Comparison of ENCODE assay signal across 25 mouse cellular contexts in the genomic region with DNA sequence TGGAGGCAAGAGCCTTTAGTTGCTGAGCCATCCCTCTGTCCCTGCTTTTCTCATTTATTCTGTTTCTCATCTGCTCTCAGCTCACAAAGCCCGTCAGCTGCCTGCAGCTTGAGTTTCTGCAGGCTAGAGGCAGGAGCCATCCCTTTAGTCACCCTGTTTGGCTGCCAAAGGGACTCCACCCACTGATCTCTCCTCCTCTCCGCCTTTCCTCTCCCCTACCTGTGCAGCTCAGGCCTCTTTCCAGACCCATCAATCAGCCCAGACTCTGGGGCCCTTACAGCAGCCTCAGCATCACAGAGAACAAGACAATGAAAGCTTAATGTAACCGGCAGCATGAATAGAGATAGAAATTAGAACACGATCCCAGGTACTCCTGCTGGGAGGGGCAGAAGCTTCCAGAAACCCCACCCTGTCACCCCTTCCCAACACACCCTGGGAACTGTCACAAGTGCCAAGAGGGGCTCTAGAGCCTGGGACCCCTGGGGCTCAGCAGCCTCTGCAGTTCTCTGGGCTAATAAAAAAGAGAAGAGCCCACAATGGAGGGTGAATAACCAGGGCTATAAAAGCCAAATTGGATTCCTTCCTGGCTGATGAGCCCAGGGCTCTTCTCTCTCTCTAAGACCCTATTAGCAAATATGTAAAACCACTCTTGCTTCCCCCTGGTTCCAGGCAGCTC. TPM values are rescaled to one million over a fixed set of nuclear protein-coding genes. Genes with fewer than 3 reads are reported as not detected.
DNase-seq lines count a peak whose midpoint lies in the region; ATAC-seq and TF ChIP-seq lines count a peak whose summit lies in the region.
"Had no signal": no experiment of that assay in that cellular context is flagged by ENCODE, and none has a peak within 500 bp of the region (broad histone marks: within the 10 kb centered on the region; RNA-seq: fewer than 3 reads in every experiment).

No protein-coding gene starts in this region.

- no peak overlapping the region for H3K4me2 ChIP-seq in forebrain, embryonic 13.5 days
- no peak overlapping the region for H3K4me2 ChIP-seq in forebrain, embryonic 11.5 days (ENCODE audit: low read depth, low read length, severe bottlenecking)
- H3K4me2 ChIP-seq in midbrain, embryonic 14.5 days (ENCODE audit: low read length): no peak overlapping the region
- peak overlapping the region; percentile 1; the same call in 1 of the 2 replicates for H3K4me2 ChIP-seq in neural tube, embryonic 15.5 days
- H3K4me2 ChIP-seq: embryonic facial prominence, embryonic 15.5 days; limb, embryonic 15.5 days; liver, embryonic 15.5 days had no signal

- peaks cover 26% of the 10 kb centered on the region for H3K27me3 ChIP-seq in forebrain, embryonic 13.5 days
- peaks cover 17% of the 10 kb centered on the region for H3K27me3 ChIP-seq in forebrain, embryonic 11.5 days (ENCODE audit: control insufficient read depth, insufficient read depth, low read length)
- peaks cover 9% of the 10 kb centered on the region; the same call in 1 of the 2 replicates for H3K27me3 ChIP-seq in midbrain, embryonic 14.5 days (ENCODE audit: control insufficient read depth, insufficient read depth, low read length)
- H3K27me3 ChIP-seq in neural tube, embryonic 15.5 days (replicated peaks): 0 out of 2 replicates have a peak, but pooled peaks cover 3% of the 10 kb centered on the region

- no peaks in the 10 kb centered on the region for H3K36me3 ChIP-seq in forebrain, embryonic 13.5 days (ENCODE audit: poor library complexity, severe bottlenecking)
- H3K36me3 ChIP-seq in forebrain, embryonic 11.5 days (ENCODE audit: control insufficient read depth, insufficient read depth, low read length): no peaks in the 10 kb centered on the region
- H3K36me3 ChIP-seq in midbrain, embryonic 14.5 days (ENCODE audit: control insufficient read depth, insufficient read depth, low read length): peaks cover 4% of the 10 kb centered on the region; the same call in 1 of the 2 replicates
- H3K36me3 ChIP-seq in neural tube, embryonic 15.5 days: peaks cover 5% of the 10 kb centered on the region; the same call in 1 of the 2 replicates
- H3K36me3 ChIP-seq: embryonic facial prominence, embryonic 15.5 days; heart, embryonic 10.5 days; limb, embryonic 15.5 days; liver, embryonic 15.5 days had no signal

- H3K4me1 ChIP-seq in forebrain, embryonic 13.5 days: peaks cover 36% of the 10 kb centered on the region
- no peaks in the 10 kb centered on the region for H3K4me1 ChIP-seq in forebrain, embryonic 11.5 days (replicated peaks; ENCODE audit: control insufficient read depth, insufficient read depth, low read length)
- peaks cover 22% of the 10 kb centered on the region for H3K4me1 ChIP-seq in midbrain, embryonic 14.5 days (ENCODE audit: control insufficient read depth, insufficient read depth, low read length)
- H3K4me1 ChIP-seq in neural tube, embryonic 15.5 days: peaks cover 58% of the 10 kb centered on the region
- H3K4me1 ChIP-seq: liver, embryonic 15.5 days had no signal

- DNase-seq in forebrain, embryonic 11.5 days (ENCODE audit: low spot score): no peak
- DNase-seq in layer of hippocampus, adult 2 months (ENCODE audit: low spot score in 2 of 2): no peak
- DNase-seq in layer of hippocampus, postnatal 36 days: no peak
- no peak for DNase-seq in midbrain, embryonic 14.5 days
- no peak for DNase-seq in adrenal gland, adult (ENCODE audit: inconsistent age in 2 of 2, low spot score in 1 of 2)
- DNase-seq in natural killer cell, adult 2 months (ENCODE audit: low spot score in 2 of 2): no peak
- DNase-seq: adrenal gland, postnatal 10 days; cerebellum, adult 11-12 months; cerebellum, postnatal 25 days; embryo, embryonic 11 days; gastrocnemius, adult 2 months; heart, postnatal 10 days; kidney, adult 18-20 months; retina, postnatal 1 day; right cerebral cortex, postnatal 4 days; thymus, adult 2 months had no signal

- no peak for TF ChIP-seq CTCF in layer of hippocampus, adult 2 months (conservative IDR thresholded peaks at IDR 0.05)

- WGBS in forebrain, embryonic 13.5 days: 9% methylated on average over 4 of the region's 4 CpGs
- WGBS in forebrain, embryonic 11.5 days: 17% methylated on average over 4 of the region's 4 CpGs
- 15% methylated on average over 4 of the region's 4 CpGs for WGBS in midbrain, embryonic 14.5 days
- WGBS in neural tube, embryonic 15.5 days: 6% methylated on average over 4 of the region's 4 CpGs

- peak overlapping the region; percentile 34; the same call in 1 of the 2 replicates for H3K9ac ChIP-seq in forebrain, embryonic 13.5 days
- no peak overlapping the region for H3K9ac ChIP-seq in forebrain, embryonic 11.5 days (ENCODE audit: low read length)
- H3K9ac ChIP-seq in midbrain, embryonic 14.5 days (replicated peaks; ENCODE audit: low read length): peak overlapping the region; percentile 1; the same call in 1 of the 2 replicates
- peak overlapping the region; percentile 12; the same call in 1 of the 2 replicates for H3K9ac ChIP-seq in neural tube, embryonic 15.5 days (replicated peaks)
- H3K9ac ChIP-seq: embryonic facial prominence, embryonic 15.5 days; limb, embryonic 15.5 days; liver, embryonic 15.5 days had no signal

- H3K9me3 ChIP-seq in forebrain, embryonic 13.5 days (replicated peaks): no peaks in the 10 kb centered on the region
- no peaks in the 10 kb centered on the region for H3K9me3 ChIP-seq in forebrain, embryonic 11.5 days (ENCODE audit: control insufficient read depth, low read length)
- no peaks in the 10 kb centered on the region for H3K9me3 ChIP-seq in midbrain, embryonic 14.5 days (ENCODE audit: control insufficient read depth, low read length)
- H3K9me3 ChIP-seq in neural tube, embryonic 15.5 days (replicated peaks): no peaks in the 10 kb centered on the region
- H3K9me3 ChIP-seq: embryonic facial prominence, embryonic 15.5 days; heart, embryonic 10.5 days; limb, embryonic 15.5 days; liver, embryonic 15.5 days had no signal

- no peak for ATAC-seq in forebrain, embryonic 13.5 days
- no peak for ATAC-seq in forebrain, embryonic 11.5 days (replicated peaks; ENCODE audit: low FRiP score)
- no peak for ATAC-seq in midbrain, embryonic 14.5 days (ENCODE audit: low FRiP score, low TSS enrichment)
- peak; percentile 53 for ATAC-seq in neural tube, embryonic 15.5 days (ENCODE audit: low FRiP score)
- ATAC-seq: Patski had no signal

- H3K27ac ChIP-seq in forebrain, embryonic 13.5 days: no peak overlapping the region
- H3K27ac ChIP-seq in forebrain, embryonic 11.5 days (ENCODE audit: low read depth, low read length): no peak overlapping the region
- peak overlapping the region; percentile 57; the same call in 1 of the 2 replicates for H3K27ac ChIP-seq in layer of hippocampus, adult 2 months
- H3K27ac ChIP-seq in midbrain, embryonic 14.5 days (replicated peaks; ENCODE audit: low read depth, low read length): peak overlapping the region; percentile 63
- H3K27ac ChIP-seq in neural tube, embryonic 15.5 days (replicated peaks): peak overlapping the region; percentile 81
- H3K27ac ChIP-seq: embryonic facial prominence, embryonic 15.5 days; gastrocnemius, adult 2 months; heart, embryonic 10.5 days; kidney, postnatal 0 days; limb, embryonic 15.5 days; liver, embryonic 15.5 days; macrophage had no signal

- no peak overlapping the region for H3K4me3 ChIP-seq in forebrain, embryonic 13.5 days
- no peak overlapping the region for H3K4me3 ChIP-seq in forebrain, embryonic 11.5 days (ENCODE audit: low read depth, low read length)
- no peak overlapping the region for H3K4me3 ChIP-seq in layer of hippocampus, adult 2 months
- H3K4me3 ChIP-seq in midbrain, embryonic 14.5 days (replicated peaks; ENCODE audit: low read depth, low read length): no peak overlapping the region
- no peak overlapping the region for H3K4me3 ChIP-seq in neural tube, embryonic 15.5 days (replicated peaks)
- H3K4me3 ChIP-seq: embryonic facial prominence, embryonic 15.5 days; gastrocnemius, adult 2 months; heart, embryonic 10.5 days; limb, embryonic 15.5 days; liver, embryonic 15.5 days had no signal

RNA-seq across cellular contexts. Expression of a gene that starts 10.8 kb away (rescaled TPM):
- polyA plus RNA-seq in forebrain, embryonic 13.5 days (2015; fragmentation: Nextera tagmentation; extraction: Ambion mirVana): 6.3 and 6.5 TPM in 2 replicates
- 2.3 and 3.0 TPM in 2 replicates for polyA plus RNA-seq in forebrain, embryonic 11.5 days (2014; fragmentation: Nextera tagmentation; extraction: Ambion mirVana)
- total RNA-seq in layer of hippocampus, adult 2 months (2021): 10 to 100 TPM; 38.9 to 40.7 TPM
- total RNA-seq in layer of hippocampus, postnatal 36 days (2021): 10 to 100 TPM; 37.5 to 39.4 TPM
- polyA plus RNA-seq in midbrain, embryonic 14.5 days (2014; fragmentation: Nextera tagmentation; extraction: Ambion mirVana): 10.6 and 11.8 TPM in 2 replicates
- polyA plus RNA-seq in neural tube, embryonic 15.5 days (2015; fragmentation: Nextera tagmentation; extraction: Ambion mirVana): 13.0 and 15.6 TPM in 2 replicates
- total RNA-seq: gastrocnemius, adult 2 months had no signal
- polyA plus RNA-seq: liver, embryonic 15.5 days; macrophage had no signal

Comparison
In these comparisons a context has a peak if more than half of its experiments do, and no peak if none do; other contexts are left out.
1. H3K27ac ChIP-seq: peak in layer of hippocampus, adult 2 months (single experiment), midbrain, embryonic 14.5 days (single experiment) and neural tube, embryonic 15.5 days (single experiment); none in forebrain, embryonic 13.5 days (single experiment) and forebrain, embryonic 11.5 days (single experiment).